Mouse (Mus musculus) erythroblast, embryonic 14.5 days (primary cell): Measurements from ENCODE around the gene Uevld.

Experiments
- GATA1 ChIP-seq: IDR thresholded peaks from 2 replicates; pipeline ENCODE4 v1.6.1; 2012; ENCODE audit warnings: low read length, inconsistent platforms, mixed read lengths
- TAL1 ChIP-seq: IDR thresholded peaks from 3 replicates; pipeline ENCODE4 v1.6.1; 2012; ENCODE audit warnings: low read length, inconsistent platforms, mixed read lengths

GRCm38 (mm10) chr7:46928291-46928690 is 30.0 kb downstream of the Uevld start:
- TF ChIP-seq GATA1 (no peak), TAL1 (no peak)
